Mouse (Mus musculus): ENCODE results near the gene Grn. TPM values are rescaled to one million over a fixed set of nuclear protein-coding genes. Genes with fewer than 3 reads are reported as not detected.
A peak's percentile ranks its signal among the peaks of the same experiment; 100 is the strongest.

Grn gene
- total and polyA plus RNA-seq, 3 experiments: 83.4 to 119 (median 86.9) TPM

- no peak for DNase-seq
- H3K36me3 ChIP-seq (ENCODE audit: control insufficient read depth, insufficient read depth, low read length): no peaks in the 10 kb centered on the region
- WGBS: 88% methylated on average over 18 of the region's 18 CpGs
- no peak overlapping the region for H3K27ac ChIP-seq
- no peak overlapping the region for H3K9ac ChIP-seq (ENCODE audit: low read depth, low read length)
- no peak overlapping the region for H3K4me3 ChIP-seq
- intact Hi-C loops (cut with DNase I): no loop called here
- peaks cover 3% of the 10 kb centered on the region for H3K4me1 ChIP-seq (ENCODE audit: control insufficient read depth, insufficient read depth, low read length)
- H3K27me3 ChIP-seq (ENCODE audit: control insufficient read depth, insufficient read depth, low read length): peaks cover 6% of the 10 kb centered on the region
- no peaks in the 10 kb centered on the region for H3K79me2 ChIP-seq (replicated peaks; ENCODE audit: control insufficient read depth, insufficient read depth, low read length)
- TF ChIP-seq CTCF (IDR thresholded peaks at IDR 0.05) (no peak), POLR2A (IDR thresholded peaks at IDR 0.05; ENCODE audit: insufficient read depth, low read depth, low read length) (no peak), EP300 (IDR thresholded peaks at IDR 0.05; ENCODE audit: insufficient read depth, low read depth, low read length) (no peak)
These were observed 25.7 kb upstream of the Grn start for GRCm38 (mm10) chr11:102404161-102405010.

- TF ChIP-seq EP300 (IDR thresholded peaks at IDR 0.05; ENCODE audit: insufficient read depth, low read depth, low read length) (no peak), CTCF (IDR thresholded peaks at IDR 0.05) (no peak), POLR2A (IDR thresholded peaks at IDR 0.05; ENCODE audit: insufficient read depth, low read depth, low read length) (no peak)
- no peak overlapping the region for H3K27ac ChIP-seq
- no peak overlapping the region for H3K9ac ChIP-seq (ENCODE audit: low read depth, low read length)
- intact Hi-C loops (cut with DNase I): no loop called here
- no peaks in the 10 kb centered on the region for H3K27me3 ChIP-seq (ENCODE audit: control insufficient read depth, insufficient read depth, low read length)
- no peaks in the 10 kb centered on the region for H3K36me3 ChIP-seq (ENCODE audit: control insufficient read depth, insufficient read depth, low read length)
- no peak for DNase-seq
- H3K4me1 ChIP-seq (ENCODE audit: control insufficient read depth, insufficient read depth, low read length): peaks cover 2% of the 10 kb centered on the region
- no peaks in the 10 kb centered on the region for H3K79me2 ChIP-seq (replicated peaks; ENCODE audit: control insufficient read depth, insufficient read depth, low read length)
- H3K4me3 ChIP-seq: peak overlapping the region; percentile 71; the same call in 1 of the 2 replicates
- WGBS: 85% methylated on average over 11 of the region's 11 CpGs
These were observed 24.4 kb upstream of the Grn start for GRCm38 (mm10) chr11:102405544-102406285.

- H3K4me3 ChIP-seq: peak overlapping the region; percentile 71
- 11% methylated on average over 3 of the region's 3 CpGs for WGBS
- peak overlapping the region; percentile 92 for H3K9ac ChIP-seq (ENCODE audit: low read depth, low read length)
- H3K79me2 ChIP-seq (replicated peaks; ENCODE audit: control insufficient read depth, insufficient read depth, low read length): no peaks in the 10 kb centered on the region
- no peak for TF ChIP-seq EP300 (IDR thresholded peaks at IDR 0.05; ENCODE audit: insufficient read depth, low read depth, low read length)
- no peak for TF ChIP-seq CTCF (IDR thresholded peaks at IDR 0.05)
- no peak for TF ChIP-seq POLR2A (IDR thresholded peaks at IDR 0.05; ENCODE audit: insufficient read depth, low read depth, low read length)
- no peak for DNase-seq
- H3K36me3 ChIP-seq (ENCODE audit: control insufficient read depth, insufficient read depth, low read length): no peaks in the 10 kb centered on the region
- intact Hi-C loops (cut with DNase I): no loop called here
- H3K27me3 ChIP-seq (ENCODE audit: control insufficient read depth, insufficient read depth, low read length): no peaks in the 10 kb centered on the region
- peak overlapping the region; percentile 98 for H3K27ac ChIP-seq
- peaks cover 3% of the 10 kb centered on the region for H3K4me1 ChIP-seq (ENCODE audit: control insufficient read depth, insufficient read depth, low read length)
These were observed 23.7 kb upstream of the Grn start for GRCm38 (mm10) chr11:102406401-102406800.

GRCm38 (mm10) chr11:102406900-102407833 is 22.9 kb upstream of the Grn start:
- peak; percentile 96 to 97 for DNase-seq
- H3K36me3 ChIP-seq (ENCODE audit: control insufficient read depth, insufficient read depth, low read length): no peaks in the 10 kb centered on the region
- H3K27me3 ChIP-seq (ENCODE audit: control insufficient read depth, insufficient read depth, low read length): no peaks in the 10 kb centered on the region
- peaks cover 5% of the 10 kb centered on the region for H3K4me1 ChIP-seq (ENCODE audit: control insufficient read depth, insufficient read depth, low read length)
- WGBS: under 1% methylated on average over 85 of the region's 85 CpGs
- intact Hi-C loops (cut with DNase I): loop anchor here (1.0 kb wide), 2 partner anchors 23 to 91 kb away; partner anchors contain the start of gene Grn
- TF ChIP-seq EP300 (IDR thresholded peaks at IDR 0.05; ENCODE audit: insufficient read depth, low read depth, low read length) (0 out of 2 replicates have a peak, but pooled peaks have one; percentile 64), CTCF (IDR thresholded peaks at IDR 0.05) (no peak; the same call in 1 of the 2 replicates), POLR2A (IDR thresholded peaks at IDR 0.05; ENCODE audit: insufficient read depth, low read depth, low read length) (peak; percentile 79)
- peak overlapping the region; percentile 71 for H3K4me3 ChIP-seq
- peak overlapping the region; percentile 98 for H3K27ac ChIP-seq
- H3K79me2 ChIP-seq (replicated peaks; ENCODE audit: control insufficient read depth, insufficient read depth, low read length): no peaks in the 10 kb centered on the region
- H3K9ac ChIP-seq (ENCODE audit: low read depth, low read length): peak overlapping the region; percentile 92

GRCm38 (mm10) chr11:102407834-102408215 is 22.3 kb upstream of the Grn start, which contains the start of gene Slc25a39:
Slc25a39 (minus strand) TSS chr11:102407946.
- Histone ChIP-seq H3K9ac (ENCODE audit: low read depth, low read length) (peak within 1 kb of the TSS; percentile 92), H3K27me3 (ENCODE audit: control insufficient read depth, insufficient read depth, low read length) (no peaks in the 10 kb centered on the region), H3K79me2 (replicated peaks; ENCODE audit: control insufficient read depth, insufficient read depth, low read length) (no peaks in the 10 kb centered on the region), H3K27ac (peak within 1 kb of the TSS; percentile 98), H3K36me3 (ENCODE audit: control insufficient read depth, insufficient read depth, low read length) (no peaks in the 10 kb centered on the region), H3K4me1 (ENCODE audit: control insufficient read depth, insufficient read depth, low read length) (peaks cover 5% of the 10 kb centered on the region), H3K4me3 (peak within 1 kb of the TSS; percentile 71)
- 0 out of 2 replicates have a peak, but pooled peaks have one; percentile 0 for TF ChIP-seq CTCF (IDR thresholded peaks at IDR 0.05)
- no peak for TF ChIP-seq POLR2A (IDR thresholded peaks at IDR 0.05; ENCODE audit: insufficient read depth, low read depth, low read length)
- TF ChIP-seq EP300 (IDR thresholded peaks at IDR 0.05; ENCODE audit: insufficient read depth, low read depth, low read length): no peak
- no peak for DNase-seq
- intact Hi-C loops (cut with DNase I): loop anchor here (1.0 kb wide), 2 partner anchors 22 to 92 kb away; partner anchors contain the start of gene Grn
- WGBS: 1% methylated on average over 19 of the region's 19 CpGs

All from heart, adult 2 months (tissue).